Mouse (Mus musculus) macrophage (primary cell): ENCODE data around the gene Ndufaf5. TPM values are rescaled to one million over a fixed set of nuclear protein-coding genes. Genes with fewer than 3 reads are reported as not detected.
"Not testable (repeated sequence)": the region's sequence is repeated elsewhere in the genome, so short reads cannot be mapped to it uniquely, and the experiment has no call there.

Experiments
- H3K27ac ChIP-seq: fragments of 350-480 bp; formaldehyde crosslinking; 2 replicates; pipeline ENCODE4 v1.9.0; 2021
- H3K36me3 ChIP-seq: fragments of 350-480 bp; formaldehyde crosslinking; 2 replicates; pipeline ENCODE4 v1.9.0; 2021; ENCODE audit errors: inconsistent target
- H3K4me3 ChIP-seq: fragments of 350-480 bp; formaldehyde crosslinking; 2 replicates; pipeline ENCODE4 v1.9.0; 2021; ENCODE audit errors: inconsistent target
- H3K79me2 ChIP-seq: fragments of 350-480 bp; formaldehyde crosslinking; 2 replicates; pipeline ENCODE4 v1.9.0; 2021; ENCODE audit errors: inconsistent target
- WGBS: methylation state at CpG from one replicate; pipeline ENCODE4 v1.1.7; 2026; ENCODE audit warnings: inconsistent platforms; ENCODE audit not compliant: missing documents; 5-methylcytosine and 5-hydroxymethylcytosine counted together
- polyA plus RNA-seq: library from polyadenylated mRNA; stranded (reverse); fragments of 250-400 nt; gene quantifications from 3 replicates; pipeline ENCODE4 v1.2.4, GENCODE M21; 2018; ENCODE audit warnings: inconsistent platforms
- total RNA-seq, 78 experiments: library from RNA; depleted of rRNA; stranded (reverse); fragments of 250-400 nt; gene quantifications; 1 replicate in 9 of 78; 2 replicates in 24 of 78; 3 replicates in 43 of 78; 4 replicates in 2 of 78; pipeline ENCODE4 v1.2.4; 2018; ENCODE audit warnings: inconsistent platforms in 56 of 78

Gene Ndufaf5
- 10 to 100 TPM in 13 of 26 experiments, 1 to 10 TPM in 13; 1.5 to 22.5 (median 10.8) TPM for total RNA-seq (2018; cell fraction: chromatin; rRNA removed)
- 10 to 100 TPM in 8 of 26 experiments, 1 to 10 TPM in 18; 5.4 to 12.5 (median 8.1) TPM for total RNA-seq (2018; cell fraction: cytosol; rRNA removed)
- 10 to 100 TPM in 6 of 26 experiments, 1 to 10 TPM in 20; 1.7 to 13.2 (median 6.1) TPM for total RNA-seq (2018; cell fraction: nucleus; rRNA removed)
- 5.3 to 11.6 TPM (median 7.9 TPM) in 3 replicates for polyA plus RNA-seq

DNA sequence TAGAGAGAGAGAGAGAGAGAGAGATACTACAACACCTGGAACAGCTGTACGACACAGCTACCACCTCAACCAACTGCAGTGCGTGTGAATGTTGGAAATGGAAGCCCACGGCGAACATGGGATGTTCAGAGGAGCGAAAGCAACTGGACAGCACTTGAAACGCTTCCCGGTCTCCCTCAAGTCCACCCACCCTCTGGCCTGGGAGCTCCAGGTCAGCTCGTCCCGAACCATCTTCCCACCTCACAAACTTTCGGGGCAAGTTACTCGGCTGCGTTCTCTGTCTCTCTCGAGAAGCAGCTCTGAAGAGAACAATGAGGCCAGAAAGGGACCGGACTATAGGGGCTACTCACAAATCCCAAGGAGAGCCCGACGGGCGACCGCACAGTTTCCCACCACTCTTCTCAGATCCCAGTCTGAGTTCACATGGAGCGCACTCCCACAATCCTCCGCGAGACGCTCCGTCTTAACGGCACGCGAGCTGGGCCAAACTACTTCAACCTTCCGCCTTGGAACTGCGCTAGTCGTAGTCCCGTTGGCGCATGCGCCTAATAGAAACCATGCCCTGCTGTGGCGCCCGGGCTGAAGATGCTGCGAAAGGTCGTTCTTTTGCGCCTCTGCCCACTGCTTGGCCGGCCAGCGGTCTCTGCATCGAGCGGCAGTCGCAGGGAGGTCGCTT lies at the start of gene Ndufaf5, which contains the start of gene Esf1:
Ndufaf5 (plus strand) TSS at position 523 of the 676 bp plus-strand sequence.
Esf1 (minus strand) TSS at position 438 of the 676 bp plus-strand sequence.
- Histone ChIP-seq H3K4me3 (peak within 1 kb of the TSS; percentile 99), H3K36me3 (no peaks in the 10 kb centered on the region), H3K27ac (peak within 1 kb of the TSS; percentile 16; the same call in 1 of the 2 replicates), H3K79me2 (peaks cover 65% of the 10 kb centered on the region)
- WGBS: under 1% methylated on average over 43 of the region's 43 CpGs

DNA sequence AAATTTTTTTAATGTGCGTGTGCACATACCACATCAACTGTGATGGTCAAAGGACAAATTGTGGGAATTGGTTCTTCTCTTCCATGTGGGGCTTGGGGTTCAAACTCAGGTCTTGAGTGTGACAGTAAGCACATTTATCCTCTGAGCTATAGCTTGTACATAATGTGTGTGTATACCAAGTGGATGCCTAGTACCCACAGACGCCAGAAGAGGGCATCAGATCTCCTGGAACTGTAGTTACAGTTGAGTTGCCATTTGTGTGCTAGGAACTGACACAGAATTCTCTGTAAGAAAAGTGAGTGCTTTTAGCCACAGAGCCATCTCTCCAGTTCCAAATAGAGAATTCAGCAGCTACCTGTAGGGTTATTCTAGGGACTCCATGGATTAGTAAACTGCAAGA lies 44.9 kb upstream of the Ndufaf5 start:
- 100% methylated on average over 2 of the region's 2 CpGs for WGBS
- Histone ChIP-seq H3K79me2 (no peaks in the 10 kb centered on the region), H3K4me3 (no peak overlapping the region), H3K27ac (no peak overlapping the region), H3K36me3 (peaks cover 51% of the 10 kb centered on the region)

- H3K79me2 ChIP-seq, H3K4me3 ChIP-seq, H3K27ac ChIP-seq: not testable (repeated sequence)
- H3K36me3 ChIP-seq: peaks cover 62% of the 10 kb centered on the region
- WGBS: 100% methylated on average over 1 of the region's 4 CpGs
Observed at GRCm38 (mm10) chr2:140151743-140152142, 18.7 kb upstream of the Ndufaf5 start, which contains the start of gene Gm17374. Gene Gm17374, plus strand, starts transcription at chr2:140152043.

- Histone ChIP-seq H3K79me2 (no peaks in the 10 kb centered on the region; the same call in 1 of the 2 replicates), H3K4me3 (no peak overlapping the region), H3K36me3 (peaks cover 44% of the 10 kb centered on the region), H3K27ac (no peak overlapping the region)
- 72% methylated on average over 3 of the region's 3 CpGs for WGBS
Observed at GRCm38 (mm10) chr2:140159186-140159730, 11.2 kb upstream of the Ndufaf5 start.

DNA sequence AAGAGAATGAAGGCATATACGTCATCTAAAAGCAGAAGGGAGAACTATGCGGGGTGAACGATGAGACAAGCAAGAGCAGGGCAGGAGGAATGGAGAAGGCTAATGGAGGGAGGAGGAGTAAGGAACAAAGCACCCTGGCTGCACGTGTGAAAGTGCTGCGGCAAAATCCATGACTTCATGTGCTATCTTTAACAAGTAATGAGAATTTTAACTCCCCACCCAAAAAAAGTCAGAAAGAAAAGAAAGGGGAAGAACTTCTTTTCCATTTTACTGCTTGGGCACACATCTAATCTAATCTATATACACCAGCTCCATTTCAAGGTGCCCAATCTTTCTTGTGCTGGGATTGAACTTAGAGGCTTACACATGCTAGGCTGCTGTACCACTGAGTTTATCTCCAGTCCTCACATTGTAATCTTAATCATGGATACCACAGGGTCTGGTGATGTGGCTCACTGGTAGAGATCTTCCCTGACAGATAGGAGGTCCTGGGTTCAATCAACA lies 7.0 kb upstream of the Ndufaf5 start:
- Histone ChIP-seq H3K27ac (no peak overlapping the region), H3K4me3 (no peak overlapping the region), H3K79me2 (peaks cover 37% of the 10 kb centered on the region), H3K36me3 (peaks cover 15% of the 10 kb centered on the region)
- 87% methylated on average over 5 of the region's 5 CpGs for WGBS

DNA sequence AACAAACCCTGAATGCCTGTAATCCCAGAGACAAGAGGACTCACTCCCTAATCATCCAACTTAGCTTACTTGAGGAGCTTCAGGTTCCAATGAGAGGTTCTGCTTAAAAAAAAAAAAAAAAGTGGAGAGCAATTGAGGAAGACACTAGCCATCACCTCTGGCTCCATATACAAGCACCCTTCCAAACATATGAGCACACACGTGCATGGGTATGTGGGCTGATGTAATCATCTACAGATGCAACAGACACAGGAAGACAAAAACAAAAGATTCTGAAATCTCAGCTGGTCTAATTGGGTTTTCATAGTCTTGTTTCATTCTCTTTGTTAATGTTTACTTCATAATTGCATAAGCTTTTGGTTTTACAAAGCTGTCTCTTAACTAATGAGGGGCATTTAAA lies 1.4 kb upstream of the Ndufaf5 start:
- H3K4me3 ChIP-seq: peak overlapping the region; percentile 99; the same call in 1 of the 2 replicates
- H3K79me2 ChIP-seq: peaks cover 70% of the 10 kb centered on the region
- no peak overlapping the region for H3K27ac ChIP-seq
- 63% methylated on average over 1 of the region's 1 CpGs for WGBS
- H3K36me3 ChIP-seq: peaks cover 4% of the 10 kb centered on the region

GRCm38 (mm10) chr2:140170803-140171553 lies 529 bp downstream of the Ndufaf5 start:
- Histone ChIP-seq H3K27ac (0 out of 2 replicates have a peak overlapping the region, but pooled peaks have one; percentile 12), H3K79me2 (peaks cover 58% of the 10 kb centered on the region), H3K36me3 (no peaks in the 10 kb centered on the region), H3K4me3 (peak overlapping the region; percentile 99)
- WGBS: 10% methylated on average over 27 of the region's 28 CpGs

GRCm38 (mm10) chr2:140185685-140186210 lies 15.3 kb downstream of the Ndufaf5 start:
- WGBS: 93% methylated on average over 3 of the region's 3 CpGs
- not testable (repeated sequence) for H3K79me2 ChIP-seq, H3K27ac ChIP-seq, H3K4me3 ChIP-seq, H3K36me3 ChIP-seq

- Histone ChIP-seq H3K36me3 (peaks cover 23% of the 10 kb centered on the region), H3K27ac (no peak overlapping the region), H3K4me3 (no peak overlapping the region), H3K79me2 (no peaks in the 10 kb centered on the region)
- WGBS: 82% methylated on average over 2 of the region's 2 CpGs
Observed at GRCm38 (mm10) chr2:140200713-140201112, 30.3 kb downstream of the Ndufaf5 start.

GRCm38 (mm10) chr2:140202573-140202972 lies 32.1 kb downstream of the Ndufaf5 start:
- no peak overlapping the region for H3K4me3 ChIP-seq
- no peak overlapping the region for H3K27ac ChIP-seq
- H3K79me2 ChIP-seq: no peaks in the 10 kb centered on the region
- peaks cover 23% of the 10 kb centered on the region for H3K36me3 ChIP-seq
- 88% methylated on average over 5 of the region's 5 CpGs for WGBS

- Histone ChIP-seq H3K27ac (no peak overlapping the region), H3K4me3 (no peak overlapping the region), H3K36me3 (peaks cover 23% of the 10 kb centered on the region), H3K79me2 (no peaks in the 10 kb centered on the region)
- 99% methylated on average over 7 of the region's 7 CpGs for WGBS
Observed at GRCm38 (mm10) chr2:140203756-140204155, 33.3 kb downstream of the Ndufaf5 start.

DNA sequence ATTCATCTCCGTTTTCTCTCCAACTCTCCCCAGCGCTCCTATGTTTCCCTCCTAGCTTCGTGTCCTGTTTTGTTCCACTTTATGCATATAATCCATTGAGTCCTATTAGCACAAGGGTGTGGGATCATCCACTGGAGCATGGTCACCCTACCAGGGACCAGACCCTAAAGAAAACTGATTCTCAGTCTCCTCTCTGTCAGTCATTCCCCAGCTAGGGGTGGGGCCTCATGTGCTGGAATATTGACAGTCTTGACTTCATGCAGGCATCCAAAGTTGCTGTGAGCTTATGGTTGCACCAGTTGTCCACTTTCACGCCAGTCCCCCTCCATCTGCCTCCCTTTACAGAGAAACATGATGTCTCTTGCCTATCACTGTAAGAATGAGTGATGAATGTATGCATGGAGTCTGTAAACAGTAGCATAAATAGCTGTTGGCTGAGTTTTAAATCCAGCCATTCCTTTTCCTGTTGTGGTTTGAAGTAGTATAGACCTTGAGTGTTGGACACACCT lies 44.1 kb downstream of the Ndufaf5 start:
- no peak overlapping the region for H3K4me3 ChIP-seq
- no peak overlapping the region for H3K27ac ChIP-seq
- H3K36me3 ChIP-seq: no peaks in the 10 kb centered on the region
- WGBS: 92% methylated on average over 4 of the region's 4 CpGs
- H3K79me2 ChIP-seq: no peaks in the 10 kb centered on the region

GRCm38 (mm10) chr2:140215415-140215814 lies 45.0 kb downstream of the Ndufaf5 start:
- 83% methylated on average over 2 of the region's 2 CpGs for WGBS
- H3K36me3 ChIP-seq: no peaks in the 10 kb centered on the region
- no peaks in the 10 kb centered on the region for H3K79me2 ChIP-seq
- H3K27ac ChIP-seq: no peak overlapping the region
- no peak overlapping the region for H3K4me3 ChIP-seq

DNA sequence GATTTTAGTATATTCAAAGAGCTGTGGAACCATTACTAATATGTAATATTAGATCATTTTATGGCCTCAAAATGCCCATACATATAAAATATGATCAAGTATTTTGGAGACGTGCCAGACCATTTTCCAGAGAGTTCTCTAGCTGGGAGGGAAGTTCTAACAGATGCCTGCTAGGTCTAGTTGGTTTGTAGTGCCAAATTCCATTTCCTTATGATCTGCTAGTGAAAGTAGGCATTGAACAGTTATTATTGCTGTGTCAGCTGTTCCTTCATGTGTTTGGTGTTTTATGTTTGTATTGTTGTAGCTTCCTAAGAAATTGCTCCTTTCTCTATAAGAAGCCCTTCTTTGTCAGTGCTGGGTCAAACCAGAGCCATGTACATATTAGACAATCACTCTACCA lies 45.5 kb downstream of the Ndufaf5 start:
- Histone ChIP-seq H3K4me3 (no peak overlapping the region), H3K27ac (no peak overlapping the region), H3K79me2 (no peaks in the 10 kb centered on the region), H3K36me3 (no peaks in the 10 kb centered on the region)
- WGBS: 63% methylated on average over 1 of the region's 1 CpGs
